Mouse (Mus musculus): ENCODE data around the gene Ext2.

Gene Ext2

DNA sequence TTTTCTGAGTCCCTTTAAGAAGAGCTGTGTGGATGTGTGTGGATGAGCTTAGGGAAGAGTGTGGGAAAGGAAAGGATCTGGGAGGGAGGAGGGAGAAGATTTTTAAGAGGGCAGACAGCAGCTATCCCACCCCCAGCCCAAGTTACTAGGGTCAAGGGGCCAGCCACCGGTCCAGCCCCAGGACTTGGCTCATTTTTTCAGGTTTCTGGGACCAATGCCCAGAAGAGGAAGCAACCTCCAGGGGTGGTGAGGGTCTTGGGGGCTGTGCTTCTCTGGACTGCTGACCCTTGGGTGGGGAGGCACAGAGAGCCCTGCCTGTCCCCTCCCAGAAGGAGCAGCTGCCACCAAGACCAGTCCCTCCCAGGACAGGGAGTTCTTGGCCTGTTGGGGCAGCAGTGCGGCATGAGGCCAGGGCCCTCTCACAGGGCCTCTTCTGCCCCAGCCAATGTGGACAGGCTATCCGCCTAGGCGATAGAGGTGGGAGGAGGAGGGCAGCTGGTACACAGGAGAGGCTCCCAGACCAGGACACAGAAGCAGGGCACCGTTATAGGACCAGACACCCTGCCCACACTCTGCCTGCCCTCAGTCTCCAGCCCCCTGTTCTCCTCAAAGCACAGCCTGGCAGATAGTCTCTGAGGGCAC, 203.0 kb downstream of the Ext2 start:
- peak; percentile 36 for DNase-seq (ENCODE audit: low spot score)

- no peak for DNase-seq (ENCODE audit: low spot score)
These were observed 203.7 kb downstream of the Ext2 start for GRCm38 (mm10) chr2:93618447-93619199.

DNA sequence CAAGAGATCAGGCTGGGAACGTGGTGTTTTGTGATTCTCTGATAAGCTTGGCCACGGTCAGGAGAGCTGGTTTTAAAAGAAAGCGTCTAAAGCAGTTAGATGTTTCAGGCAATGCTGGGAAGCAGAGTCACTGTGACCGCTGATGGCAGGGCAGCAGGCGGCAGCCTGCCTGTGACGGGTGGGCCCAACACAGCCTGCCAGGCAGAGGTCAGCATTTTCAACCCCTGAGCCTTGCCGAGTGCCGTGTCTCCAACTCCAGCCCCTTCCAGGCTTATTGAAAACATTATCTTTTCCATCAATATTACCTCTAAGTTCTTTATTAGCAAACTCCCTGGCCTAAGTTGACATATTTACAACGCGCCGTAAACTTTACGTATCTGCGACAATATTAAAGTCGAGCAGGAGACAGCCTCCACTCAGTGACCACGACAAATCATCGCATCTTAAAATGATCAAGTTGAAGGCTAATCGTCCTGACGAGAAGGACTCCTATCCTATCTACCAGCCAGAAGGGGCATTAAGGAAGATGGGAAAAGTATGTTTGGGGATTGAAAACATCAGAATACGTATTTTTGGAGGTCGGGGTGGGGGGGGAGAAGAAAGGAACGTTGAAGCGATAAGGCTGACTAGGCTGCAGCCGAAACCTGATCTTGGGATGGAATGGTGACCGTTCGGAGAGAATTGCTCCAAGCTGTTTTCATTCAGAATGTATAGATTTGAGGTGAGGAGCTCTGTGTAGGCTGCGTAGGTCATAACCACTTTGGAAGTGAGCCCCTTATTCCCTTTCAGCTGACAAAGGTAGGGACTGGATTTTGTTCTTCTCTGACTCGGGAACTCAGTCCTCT, 206.3 kb downstream of the Ext2 start:
- no peak for DNase-seq (ENCODE audit: low spot score)

GRCm38 (mm10) chr2:93613020-93613419, 209.3 kb downstream of the Ext2 start:
- no peak for DNase-seq (ENCODE audit: low spot score)
